Mouse (Mus musculus) cerebellum, adult 2 months (tissue): ENCODE data around the gene Anapc15-ps. TPM values are rescaled to one million over a fixed set of nuclear protein-coding genes. Genes with fewer than 3 reads are reported as not detected.

Experiments used
- DNase-seq, 2 experiments: peaks; one replicate each; pipeline ENCODE4 v3.0.0; 2021
- H3K27ac ChIP-seq: fragments of 200-500 bp; 2 replicates; pipeline ENCODE4 v1.5.1; 2012; ENCODE audit warnings: low read length, control low read depth, inconsistent platforms; ENCODE audit not compliant: insufficient read depth
- H3K27me3 ChIP-seq: fragments of 200-500 bp; 2 replicates; pipeline ENCODE4 v1.6.1; 2012; ENCODE audit warnings: inconsistent platforms, mild to moderate bottlenecking, low read length, moderate library complexity; ENCODE audit not compliant: control insufficient read depth, insufficient read depth
- H3K4me1 ChIP-seq: fragments of 200-500 bp; 2 replicates; pipeline ENCODE4 v1.6.1; 2011; ENCODE audit warnings: low read length; ENCODE audit not compliant: control insufficient read depth, insufficient read depth
- H3K4me3 ChIP-seq: fragments of 200-500 bp; replicated peaks from 2 replicates; pipeline ENCODE3; 2011; ENCODE audit warnings: mild to moderate bottlenecking, low read depth, low read length, control low read depth; ENCODE audit not compliant: insufficient read depth
- CTCF ChIP-seq: fragments of 200-500 bp; IDR thresholded peaks from 2 replicates; pipeline ENCODE4 v1.5.1; 2011; ENCODE audit warnings: low read depth, mild to moderate bottlenecking, control low read depth, low read length, moderate library complexity, borderline replicate concordance; ENCODE audit not compliant: insufficient read depth
- POLR2A ChIP-seq: fragments of 200-500 bp; IDR thresholded peaks from 2 replicates; pipeline ENCODE4 v1.6.1; 2011; ENCODE audit warnings: low read length, control low read depth, borderline replicate concordance; ENCODE audit not compliant: insufficient read depth
- WGBS: fragments of 180-500 bp; shearing (Covaris S2); methylation state at CpG from one replicate; pipeline ENCODE4 v1.1.7; 2018; 5-methylcytosine and 5-hydroxymethylcytosine counted together
- polyA plus RNA-seq: library from polyadenylated mRNA; depleted of rRNA; stranded (reverse); fragments of >200 nt; gene quantifications from 2 replicates; pipeline ENCODE4 v1.2.3, GENCODE M21; 2012

Anapc15-ps gene
- polyA plus RNA-seq, 1 experiment, result 0.85 TPM

- H3K27ac ChIP-seq, result no peak overlapping the region
- H3K27me3 ChIP-seq, result no peaks in the 10 kb centered on the region
- H3K4me3 ChIP-seq, result no peak overlapping the region
- DNase-seq, result no peak
- TF ChIP-seq CTCF (no peak), POLR2A (no peak)
- no peaks in the 10 kb centered on the region for H3K4me1 ChIP-seq
- 88% methylated on average over 2 of the region's 2 CpGs for WGBS
These were observed 3.1 kb upstream of the Anapc15-ps start for GRCm38 (mm10) chr10:95676387-95676786.

GRCm38 (mm10) chr10:95670781-95671780 is 2.2 kb downstream of the Anapc15-ps start:
- no peaks in the 10 kb centered on the region for H3K27me3 ChIP-seq
- WGBS, result 67% methylated on average over 21 of the region's 21 CpGs
- DNase-seq, result no peak

GRCm38 (mm10) chr10:95669872-95670271 is 3.4 kb downstream of the Anapc15-ps start:
- no peak overlapping the region for H3K27ac ChIP-seq
- WGBS, result 89% methylated on average over 4 of the region's 4 CpGs
- H3K4me1 ChIP-seq, result no peaks in the 10 kb centered on the region
- H3K27me3 ChIP-seq, result no peaks in the 10 kb centered on the region
- TF ChIP-seq CTCF (no peak), POLR2A (no peak)
- H3K4me3 ChIP-seq, result no peak overlapping the region
- no peak for DNase-seq

More at GRCm38 (mm10) chr10:95670781-95671780, 2.2 kb downstream of the Anapc15-ps start:
- no peaks in the 10 kb centered on the region for H3K4me1 ChIP-seq
- H3K4me3 ChIP-seq, result no peak overlapping the region
- no peak for TF ChIP-seq CTCF
- TF ChIP-seq POLR2A, result no peak
- H3K27ac ChIP-seq, result no peak overlapping the region

- H3K4me1 ChIP-seq, result no peaks in the 10 kb centered on the region
- DNase-seq, result no peak
- H3K4me3 ChIP-seq, result no peak overlapping the region
- no peaks in the 10 kb centered on the region for H3K27me3 ChIP-seq
- H3K27ac ChIP-seq, result no peak overlapping the region
- no peak for TF ChIP-seq CTCF
- TF ChIP-seq POLR2A, result no peak
- 92% methylated on average over 3 of the region's 3 CpGs for WGBS
These were observed 4.2 kb downstream of the Anapc15-ps start for GRCm38 (mm10) chr10:95669034-95669433.

- Histone ChIP-seq H3K27me3 (no peaks in the 10 kb centered on the region), H3K4me1 (no peaks in the 10 kb centered on the region; the same call in 1 of the 2 replicates), H3K4me3 (no peak overlapping the region), H3K27ac (no peak overlapping the region)
- no peak for TF ChIP-seq CTCF
- TF ChIP-seq POLR2A, result no peak
- no peak for DNase-seq
- WGBS, result 70% methylated on average over 3 of the region's 3 CpGs
These were observed 5.8 kb downstream of the Anapc15-ps start for GRCm38 (mm10) chr10:95667371-95668030.

GRCm38 (mm10) chr10:95666791-95667190 is 6.5 kb downstream of the Anapc15-ps start:
- Histone ChIP-seq H3K4me3 (no peak overlapping the region), H3K27me3 (no peaks in the 10 kb centered on the region), H3K27ac (no peak overlapping the region), H3K4me1 (no peaks in the 10 kb centered on the region; the same call in 1 of the 2 replicates)
- no peak for TF ChIP-seq POLR2A
- TF ChIP-seq CTCF, result no peak
- 78% methylated on average over 2 of the region's 2 CpGs for WGBS
- DNase-seq, result no peak

GRCm38 (mm10) chr10:95665426-95665990 is 7.7 kb downstream of the Anapc15-ps start:
- 35% methylated on average over 11 of the region's 11 CpGs for WGBS
- no peak overlapping the region for H3K4me3 ChIP-seq
- H3K4me1 ChIP-seq, result no peaks in the 10 kb centered on the region; the same call in 1 of the 2 replicates
- no peaks in the 10 kb centered on the region for H3K27me3 ChIP-seq
- H3K27ac ChIP-seq, result no peak overlapping the region
- TF ChIP-seq POLR2A, result no peak
- TF ChIP-seq CTCF, result no peak
- DNase-seq, result no peak

GRCm38 (mm10) chr10:95664613-95665012 is 8.6 kb downstream of the Anapc15-ps start:
- WGBS, result 79% methylated on average over 3 of the region's 3 CpGs
- Histone ChIP-seq H3K27me3 (no peaks in the 10 kb centered on the region), H3K4me3 (no peak overlapping the region), H3K27ac (no peak overlapping the region), H3K4me1 (no peaks in the 10 kb centered on the region; the same call in 1 of the 2 replicates)
- DNase-seq, result no peak
- TF ChIP-seq POLR2A, result no peak
- no peak for TF ChIP-seq CTCF
